Mouse (Mus musculus): ENCODE data around the gene Rorc.

Gene Rorc

DNA sequence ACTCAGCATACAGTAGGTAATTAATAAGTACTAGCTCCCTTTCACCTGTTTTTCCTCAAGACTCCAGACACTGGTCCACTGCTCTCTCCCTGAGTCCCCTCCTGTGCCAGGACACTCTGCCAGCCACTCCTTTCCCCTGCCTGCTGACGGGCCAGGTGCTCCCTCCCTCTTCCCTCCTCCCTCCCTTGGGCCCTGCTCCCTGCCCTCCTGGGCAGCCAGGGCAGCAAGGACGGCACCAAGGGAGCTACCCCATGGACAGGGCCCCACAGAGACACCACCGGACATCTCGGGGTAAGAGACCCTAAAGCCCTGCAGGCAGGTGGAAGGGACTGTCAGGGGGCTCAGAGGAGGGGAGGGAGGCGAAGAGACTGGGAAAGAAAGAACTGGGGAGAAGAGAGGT is at the start of gene Rorc:
Gene Rorc (plus strand): TSS at position 154 of the 400 bp plus-strand sequence.
- DNase-seq (ENCODE audit: low read depth, low spot score): no peak

GRCm38 (mm10) chr3:94328681-94329080 is 43.9 kb upstream of the Rorc start:
- peak; percentile 36 for DNase-seq (ENCODE audit: low read depth, low spot score)

DNA sequence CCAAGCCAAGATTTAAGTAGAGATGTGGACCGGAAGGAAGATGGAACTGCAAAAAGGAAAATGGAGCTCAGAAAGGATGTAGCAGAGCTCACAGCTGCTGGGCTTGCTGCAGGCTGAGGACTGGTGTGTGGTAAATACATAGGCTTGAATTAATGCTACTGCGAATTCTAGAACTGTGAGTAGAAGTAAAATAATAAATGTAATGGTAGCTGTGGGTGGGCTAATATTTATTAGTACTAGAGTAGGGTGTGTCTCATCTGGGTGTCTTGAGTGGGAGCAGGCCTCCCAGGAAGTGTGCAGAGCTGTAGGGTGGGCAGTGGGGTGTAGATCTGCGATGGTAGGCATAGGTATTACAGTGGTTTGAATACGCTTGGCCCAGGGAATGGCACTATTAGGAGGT is 38.2 kb upstream of the Rorc start:
- DNase-seq (ENCODE audit: low read depth, low spot score): no peak

- DNase-seq (ENCODE audit: low read depth, low spot score): no peak
These were observed 34.1 kb upstream of the Rorc start for GRCm38 (mm10) chr3:94338522-94338921.

GRCm38 (mm10) chr3:94341959-94342422 is 30.6 kb upstream of the Rorc start, which contains the start of gene Them5:
TSS of gene Them5 (plus strand) at chr3:94342099.
- no peak for DNase-seq (ENCODE audit: low read depth, low spot score)

GRCm38 (mm10) chr3:94342552-94342951 is 30.0 kb upstream of the Rorc start:
- no peak for DNase-seq (ENCODE audit: low read depth, low spot score)

DNA sequence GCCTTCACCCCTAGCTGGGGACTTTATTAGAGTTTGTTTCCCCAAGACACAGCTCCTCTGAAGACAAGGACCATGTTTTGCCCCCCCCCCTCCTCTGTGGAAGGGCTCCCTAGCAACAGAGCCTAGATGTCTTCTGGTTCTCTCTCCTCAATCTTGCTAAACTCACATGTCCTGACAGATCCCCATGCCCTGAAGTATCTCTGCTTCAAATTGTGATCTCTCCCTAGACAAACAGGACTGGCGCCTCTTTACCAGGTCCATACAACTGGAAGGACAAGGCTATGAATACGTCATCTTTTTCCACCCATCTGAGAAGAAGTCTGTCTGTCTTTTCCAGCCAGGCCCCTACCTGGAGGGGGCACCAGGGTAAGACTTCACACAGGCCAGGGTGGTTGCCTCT is 28.4 kb upstream of the Rorc start:
- no peak for DNase-seq (ENCODE audit: low read depth, low spot score)

- no peak for DNase-seq (ENCODE audit: low read depth, low spot score)
These were observed 27.7 kb upstream of the Rorc start for GRCm38 (mm10) chr3:94344897-94345296.

DNA sequence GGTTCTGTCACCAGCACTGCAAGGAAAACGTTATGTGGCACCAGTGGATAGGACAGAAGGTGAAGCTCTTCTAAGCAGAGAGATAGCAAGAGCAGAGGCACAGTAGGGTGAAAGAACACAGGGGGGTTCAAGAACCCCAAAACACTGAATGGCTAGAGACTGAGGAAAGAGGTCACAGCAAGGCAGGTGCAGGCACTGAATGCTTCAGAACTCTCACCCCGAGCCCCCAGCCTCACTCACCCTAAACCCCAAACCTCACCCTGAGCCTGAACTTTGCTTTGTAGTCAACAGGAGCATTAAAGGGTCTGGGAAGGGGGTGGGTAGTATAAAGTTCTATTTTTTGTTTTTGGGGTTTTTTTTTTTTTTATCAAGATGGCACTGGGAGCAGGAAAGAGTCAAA is 24.4 kb upstream of the Rorc start:
- no peak for DNase-seq (ENCODE audit: low read depth, low spot score)

- peak; percentile 92 for DNase-seq (ENCODE audit: low read depth, low spot score)
These were observed 11.8 kb upstream of the Rorc start for GRCm38 (mm10) chr3:94360812-94361211.

GRCm38 (mm10) chr3:94362138-94362537 is 10.5 kb upstream of the Rorc start, which contains the start of gene C2cd4d:
TSS of gene C2cd4d (plus strand) at chr3:94362438.
- no peak for DNase-seq (ENCODE audit: low read depth, low spot score)

DNA sequence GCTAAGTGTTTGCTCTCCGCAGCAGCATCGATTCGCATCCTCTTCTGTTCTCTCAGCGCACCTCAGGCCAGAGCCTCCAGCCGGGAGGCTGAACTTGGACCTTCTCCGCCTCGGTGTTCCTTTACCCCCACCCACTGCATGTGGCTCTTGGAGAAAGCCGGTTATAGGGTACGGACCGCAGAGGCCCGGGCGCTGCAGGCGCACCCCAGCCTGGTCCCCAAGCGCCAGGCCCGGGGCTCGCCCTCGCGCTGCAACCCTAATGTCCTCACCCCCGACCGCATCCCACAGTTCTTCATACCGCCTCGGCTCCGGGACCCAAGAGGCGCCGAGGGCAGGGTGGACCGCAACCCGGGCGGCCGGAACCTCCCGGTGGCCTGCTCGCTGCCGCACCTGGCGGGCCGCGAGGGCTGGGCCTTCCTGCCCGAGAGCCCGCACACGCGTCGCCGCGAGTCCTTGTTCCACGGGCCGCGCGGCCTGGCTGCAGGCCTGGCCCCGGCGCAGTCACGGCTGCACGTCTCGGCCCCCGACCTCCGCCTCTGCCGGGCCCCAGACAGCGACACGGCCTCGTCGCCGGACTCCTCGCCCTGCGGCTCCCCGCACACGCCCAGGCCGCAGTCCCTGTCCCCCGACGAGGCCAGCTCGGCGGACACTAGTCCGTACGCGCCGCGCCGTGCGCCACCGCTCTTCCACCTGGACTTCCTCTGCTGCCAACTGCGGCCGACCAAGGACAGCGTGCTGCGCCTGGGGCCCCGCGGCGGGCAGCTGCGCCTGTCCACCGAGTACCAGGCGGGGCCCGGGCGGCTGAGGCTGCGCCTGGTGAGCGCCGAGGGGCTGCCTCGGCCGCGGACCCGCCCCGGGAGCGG is 9.1 kb upstream of the Rorc start:
- no peak for DNase-seq (ENCODE audit: low read depth, low spot score)

GRCm38 (mm10) chr3:94364154-94364526 is 8.5 kb upstream of the Rorc start:
- DNase-seq (ENCODE audit: low read depth, low spot score): no peak

DNA sequence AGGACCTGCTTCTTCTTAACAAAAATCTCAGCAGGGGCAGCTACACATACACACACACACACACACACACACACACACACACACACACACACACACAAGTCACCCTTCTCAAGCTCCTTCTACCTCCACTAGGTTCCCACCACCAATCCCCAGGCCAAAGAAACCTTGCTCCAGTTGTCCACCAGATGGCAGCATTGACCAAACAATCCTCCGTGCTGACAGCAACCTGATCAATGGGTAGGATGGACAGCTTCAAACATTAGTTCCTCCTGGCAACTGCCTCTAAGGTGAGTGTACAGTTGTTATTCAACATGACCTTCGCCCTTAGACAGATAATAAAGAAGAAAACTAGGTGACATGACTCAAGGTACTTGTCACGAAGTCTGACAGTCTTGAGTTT is 5.8 kb upstream of the Rorc start:
- peak; percentile 92 for DNase-seq (ENCODE audit: low read depth, low spot score)

GRCm38 (mm10) chr3:94367511-94367910 is 5.1 kb upstream of the Rorc start:
- no peak for DNase-seq (ENCODE audit: low read depth, low spot score)

DNA sequence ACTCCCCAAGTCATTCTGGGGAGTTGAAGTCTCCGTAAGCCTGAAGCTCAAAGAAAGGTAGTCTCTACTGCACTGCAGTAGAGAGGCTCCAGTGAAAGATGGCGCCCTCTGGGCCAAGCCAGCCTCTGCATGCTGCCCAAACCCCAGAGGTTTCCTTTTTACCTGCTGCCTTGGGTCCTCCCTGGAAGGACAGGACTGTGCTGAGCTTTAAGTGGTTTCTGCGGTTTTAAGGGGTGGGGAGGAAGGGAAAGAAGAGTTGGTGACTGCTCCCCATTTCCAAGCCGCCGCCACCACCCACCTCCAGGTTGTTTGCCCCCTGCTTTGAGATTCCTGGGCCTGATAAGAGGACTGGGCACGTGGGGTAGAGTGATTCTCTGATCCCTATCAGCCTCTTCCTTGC is 4.0 kb upstream of the Rorc start:
- DNase-seq (ENCODE audit: low read depth, low spot score): no peak

DNA sequence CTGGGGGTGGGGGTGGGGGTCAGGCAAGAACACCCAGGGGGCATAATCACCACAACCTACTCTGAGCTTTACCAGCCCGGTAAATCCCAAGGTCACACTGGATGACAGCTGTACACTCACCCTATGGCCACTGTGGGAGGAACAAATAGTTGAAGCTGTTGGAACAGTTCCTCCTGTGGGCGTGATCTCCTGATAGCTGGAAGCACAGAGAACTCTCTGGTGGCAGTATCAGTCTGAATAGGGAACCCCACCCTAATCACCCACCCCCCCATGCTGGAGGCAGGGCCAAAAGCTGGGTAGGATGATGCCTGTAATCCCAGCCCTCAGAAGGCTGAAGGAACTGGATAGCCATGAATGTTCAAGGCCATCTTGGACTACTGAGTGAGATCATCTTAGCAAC is 2.9 kb upstream of the Rorc start:
- peak; percentile 36 for DNase-seq (ENCODE audit: low read depth, low spot score)

DNA sequence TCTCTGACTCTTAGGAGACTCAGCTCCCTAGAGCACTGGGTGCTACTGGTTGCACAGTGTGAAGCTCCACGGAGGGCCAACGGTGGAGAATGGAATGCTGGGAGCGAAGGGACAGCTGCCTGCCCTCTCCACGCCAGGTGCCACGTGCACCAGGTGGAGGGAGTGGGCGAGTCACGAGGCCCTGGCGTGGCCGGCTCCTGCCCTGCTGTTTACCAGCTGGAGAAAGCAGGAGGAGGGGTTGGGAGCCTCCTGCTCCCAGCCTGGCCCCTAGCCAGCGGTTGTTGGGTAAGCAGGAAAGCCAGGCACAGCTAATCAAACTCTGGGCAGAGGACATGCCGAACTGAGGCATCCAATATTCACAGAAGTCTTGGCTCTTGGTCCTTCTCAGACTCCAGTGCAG is 957 bp upstream of the Rorc start:
- peak; percentile 64 for DNase-seq (ENCODE audit: low read depth, low spot score)

- DNase-seq (ENCODE audit: low read depth, low spot score): no peak
These were observed 556 bp upstream of the Rorc start for GRCm38 (mm10) chr3:94372038-94372437.

DNA sequence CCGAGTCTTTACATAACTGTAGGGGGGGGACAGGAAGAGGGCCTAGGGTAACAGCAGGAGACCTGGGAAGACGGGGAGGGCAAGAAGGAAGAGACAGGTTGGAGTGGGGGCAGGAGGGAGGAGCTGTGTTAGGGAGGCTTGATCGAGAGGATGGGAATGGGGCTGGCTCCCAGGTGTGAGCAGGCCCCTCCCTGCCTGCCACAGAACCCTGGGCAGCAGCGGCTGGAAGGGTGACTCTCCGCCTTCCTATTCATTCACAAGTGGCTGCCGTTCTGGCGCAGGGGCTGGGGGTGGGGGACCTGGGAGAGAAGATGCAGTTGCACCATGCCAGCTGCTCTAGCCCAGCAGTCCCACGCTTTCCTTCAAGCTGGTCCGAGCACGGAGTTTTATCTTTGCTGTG is 496 bp downstream of the Rorc start:
- DNase-seq (ENCODE audit: low read depth, low spot score): no peak

GRCm38 (mm10) chr3:94373597-94374011 is 1.0 kb downstream of the Rorc start:
- DNase-seq (ENCODE audit: low read depth, low spot score): peak; percentile 44

- DNase-seq (ENCODE audit: low read depth, low spot score): no peak
These were observed 2.0 kb downstream of the Rorc start for GRCm38 (mm10) chr3:94374636-94375035.

DNA sequence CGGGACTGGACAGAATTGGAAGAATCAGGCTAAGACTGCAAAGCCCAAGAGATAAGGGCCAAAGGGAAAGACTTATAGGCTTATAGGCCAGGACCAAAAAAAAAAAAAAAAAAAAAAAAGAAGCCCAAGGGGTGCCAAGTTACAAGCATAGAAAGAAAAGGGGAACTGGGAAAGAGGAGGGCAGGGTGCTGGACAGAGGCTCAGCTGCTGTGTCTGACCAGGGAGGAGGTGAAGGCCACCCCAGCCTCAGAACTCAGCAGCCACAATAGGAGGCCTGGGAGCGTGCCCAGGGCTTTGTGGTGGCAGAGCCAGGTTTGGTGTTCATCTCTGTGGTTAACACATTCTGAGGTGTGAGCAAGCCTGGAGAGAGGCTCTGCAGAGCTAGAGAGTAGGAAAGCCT is 2.6 kb downstream of the Rorc start:
- DNase-seq (ENCODE audit: low read depth, low spot score): peak; percentile 63
